Mouse (Mus musculus) right cerebral cortex, postnatal 36 days (tissue): ENCODE measurements at regions not wholly inside any gene's neighbourhood (a gene's known extent, or its start where the extent isn't known, plus 50 kb on each side); places are given as distances from the start of the nearest gene placed in this dataset.

Experiments
- DNase-seq, 2 experiments: peaks; one replicate each; pipeline ENCODE4 v3.0.0; 2022; ENCODE audit warnings: low spot score in 2 of 2, mixed read lengths in 1 of 2

DNA sequence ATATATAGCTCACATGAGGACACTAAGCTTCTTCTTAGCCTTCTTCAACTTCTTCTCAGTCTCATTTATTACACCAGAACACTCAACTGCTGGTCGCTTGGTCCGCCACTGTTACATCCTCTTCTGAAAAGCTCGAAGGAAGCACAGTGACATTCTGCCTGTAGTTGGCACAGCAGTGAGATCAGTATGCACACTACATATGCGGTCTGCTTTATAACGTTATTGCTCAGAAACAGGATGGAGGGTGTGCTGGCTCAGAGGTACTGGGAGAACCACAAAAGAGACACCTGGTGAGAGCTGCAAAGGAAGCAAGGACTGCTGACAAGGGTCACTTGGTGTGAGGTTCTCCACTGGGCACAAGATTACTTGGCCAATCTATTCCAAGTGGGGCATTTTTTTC lies 179.5 kb downstream of the Ets1 start:
- no peak for DNase-seq

DNA sequence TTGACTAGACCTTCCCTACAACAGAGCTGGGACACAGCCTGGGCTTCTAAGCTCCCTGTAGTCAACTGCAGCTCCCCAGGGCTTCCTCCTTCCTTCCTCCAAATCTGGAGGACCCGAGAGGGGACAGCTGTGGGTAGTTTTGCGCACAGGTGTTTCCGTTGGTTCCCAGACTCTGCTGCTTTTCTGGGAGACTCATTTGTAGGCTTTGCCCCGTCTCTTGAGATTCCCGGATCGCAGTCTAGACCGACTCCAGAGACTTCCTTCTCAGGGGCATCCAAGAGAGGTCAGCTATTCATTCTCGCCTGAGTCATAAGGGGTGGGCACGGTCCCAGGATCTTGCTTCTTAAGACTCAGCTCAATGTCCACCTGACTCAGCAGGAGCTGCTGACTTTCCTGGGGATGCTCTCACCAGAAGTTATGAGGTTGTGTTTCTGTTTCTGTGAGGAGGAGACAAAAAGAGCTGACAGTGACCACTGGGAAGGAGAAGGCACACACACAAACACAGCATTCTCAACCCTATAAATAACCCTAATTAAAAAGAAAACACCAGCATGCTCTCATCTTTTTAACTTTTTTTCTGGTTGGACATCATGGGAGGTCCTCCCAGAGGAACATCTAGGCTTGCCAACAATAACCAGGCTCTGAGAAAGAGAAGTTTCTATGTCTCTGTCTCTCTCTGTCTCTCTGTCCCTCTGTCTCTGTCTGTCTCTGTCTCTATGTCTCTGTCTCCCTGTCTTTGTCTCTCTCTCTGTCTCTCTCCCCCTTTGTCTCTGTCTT lies 180.8 kb downstream of the Ets1 start:
- no peak for DNase-seq

DNA sequence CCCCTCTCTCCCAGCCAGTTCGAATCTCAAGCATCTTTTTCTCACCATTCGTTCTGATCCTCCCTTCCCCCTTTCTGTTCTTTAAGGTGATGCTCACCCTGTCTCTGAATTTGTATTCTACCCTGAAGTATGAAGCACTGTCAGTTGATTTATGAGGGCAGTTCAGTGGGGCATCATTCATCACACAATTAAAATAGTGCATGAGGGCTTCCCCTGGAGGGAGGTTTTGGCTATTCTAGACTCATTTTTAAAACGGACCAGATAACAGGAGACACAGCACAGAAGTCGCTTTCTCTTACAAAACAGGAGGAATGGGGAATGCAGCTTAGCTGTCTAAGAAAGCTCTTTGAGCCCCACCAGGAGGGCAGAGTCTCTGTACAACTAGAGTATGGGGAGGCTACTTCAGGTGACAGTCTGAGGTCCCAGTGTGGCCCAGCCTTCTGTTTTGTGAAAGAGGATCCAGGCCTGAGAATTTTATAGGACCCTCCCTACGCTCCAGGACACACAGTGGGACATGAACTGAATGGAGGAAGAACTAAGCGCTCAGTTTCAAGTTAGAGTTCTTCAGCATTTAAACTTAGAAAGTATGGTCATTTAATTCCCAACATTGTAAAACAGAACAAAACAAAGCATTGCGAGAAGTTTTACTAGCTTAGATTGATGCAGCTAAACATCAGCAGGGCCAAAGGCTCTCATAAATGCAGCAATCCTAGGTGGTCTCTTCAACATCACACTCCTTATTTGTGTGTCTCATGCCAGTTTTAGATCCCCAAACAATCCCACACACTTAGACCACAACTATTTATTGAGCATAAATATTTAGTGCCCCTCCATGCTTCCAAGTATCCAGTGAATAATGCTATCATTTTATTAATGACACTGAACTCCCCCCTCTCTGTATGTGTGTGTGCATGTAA lies 181.7 kb downstream of the Ets1 start:
- no peak for DNase-seq

DNA sequence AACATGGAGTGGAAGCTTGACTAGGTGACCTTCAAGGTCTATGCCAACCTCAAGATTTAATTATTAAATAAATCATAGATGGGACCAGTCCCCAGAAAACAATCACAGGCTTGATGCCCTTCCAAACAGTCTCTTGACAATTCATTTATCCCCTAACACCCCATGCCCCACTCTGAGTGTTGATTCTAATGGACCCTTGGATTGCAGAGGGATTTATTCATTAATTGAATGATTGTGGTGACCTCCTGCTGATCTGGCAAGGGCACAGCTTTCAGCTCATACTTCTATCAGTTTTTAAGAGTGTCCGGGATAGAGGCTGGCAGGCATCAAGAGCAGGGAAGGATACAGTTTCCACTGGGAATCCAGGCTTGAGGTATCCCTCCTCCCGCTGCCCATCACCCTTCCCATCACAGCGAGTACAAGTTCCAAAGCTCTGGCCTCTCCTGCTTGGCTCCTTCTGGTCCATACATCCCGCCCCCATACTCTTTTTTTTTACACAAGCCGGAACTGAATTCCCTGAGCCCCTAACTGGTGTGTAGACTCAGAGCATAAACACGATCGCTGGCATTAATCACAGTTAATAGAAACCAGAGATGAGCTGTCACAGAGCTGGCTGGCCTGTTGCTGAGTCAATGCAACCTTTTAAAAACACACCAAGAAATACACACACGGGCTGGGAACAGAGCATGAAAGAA lies 187.6 kb downstream of the Ets1 start:
- no peak for DNase-seq

DNA sequence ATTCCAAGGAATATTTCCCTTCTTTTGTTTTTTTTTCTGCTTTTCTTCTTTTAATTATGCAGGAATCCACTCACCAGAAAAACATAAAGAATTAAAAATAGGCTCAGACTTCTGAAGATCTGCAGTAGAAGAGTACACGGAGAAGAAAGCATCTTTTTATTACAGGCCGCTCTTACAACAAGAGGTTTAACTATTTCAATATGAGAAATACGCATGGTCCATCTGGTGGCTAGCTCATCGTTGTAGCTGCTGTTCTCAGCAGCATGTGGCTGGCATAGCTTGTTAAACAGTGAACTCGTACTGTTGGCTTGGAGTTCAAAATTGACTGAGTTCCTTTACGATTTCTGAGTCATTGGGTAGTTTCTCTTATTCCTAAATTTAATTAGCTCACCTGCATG lies 188.1 kb downstream of the Ets1 start:
- DNase-seq = no peak

DNA sequence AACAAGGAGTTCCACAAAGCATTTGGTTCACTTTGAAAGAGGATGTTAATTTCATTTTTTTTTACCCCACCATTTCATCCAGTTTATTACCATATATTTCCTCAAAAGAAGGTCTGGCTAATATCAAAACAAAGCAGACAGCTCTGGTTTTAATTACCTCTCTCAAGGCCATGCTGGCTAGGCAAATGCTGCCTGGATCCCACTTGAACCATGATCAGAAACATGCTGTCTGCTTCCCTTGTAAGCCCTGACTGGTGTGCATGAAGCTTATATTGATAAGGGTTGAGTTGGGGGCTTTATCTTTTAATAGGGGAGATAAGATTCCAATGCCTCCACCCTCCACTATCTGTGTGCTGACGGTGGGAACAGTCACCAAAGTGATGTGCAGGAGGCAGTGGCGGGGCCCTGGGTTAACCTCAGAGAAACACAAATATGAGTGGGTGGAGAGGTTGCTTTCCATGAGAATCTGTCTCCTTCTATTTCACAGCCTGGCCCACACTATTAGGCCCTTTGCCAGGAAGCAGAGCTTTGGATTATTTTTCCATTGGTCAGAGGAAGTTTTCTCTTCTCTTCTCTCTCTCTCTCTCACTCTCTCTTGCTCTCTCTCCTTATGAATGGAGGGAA lies 194.4 kb downstream of the Ets1 start:
- no peak for DNase-seq

DNA sequence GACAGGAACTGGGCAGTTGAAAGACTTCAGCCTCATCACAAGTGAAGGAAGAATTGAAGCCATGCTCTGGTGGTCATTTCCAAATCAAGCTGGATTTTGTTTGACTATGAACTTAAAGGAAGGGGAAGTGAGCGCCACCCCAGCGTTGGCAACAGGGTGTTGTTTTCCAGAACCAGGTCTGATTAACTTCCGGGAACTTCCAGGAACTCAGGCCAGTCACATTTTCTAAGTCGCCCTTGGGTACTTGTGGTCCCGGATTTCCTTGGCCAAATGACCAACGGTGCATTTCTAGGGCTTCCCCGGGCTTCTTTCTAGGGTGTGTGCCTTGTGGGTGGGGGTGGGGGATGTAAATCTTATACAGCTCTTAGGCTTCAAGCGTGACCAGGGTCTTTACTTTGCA lies 197.4 kb downstream of the Ets1 start:
- no peak for DNase-seq

DNA sequence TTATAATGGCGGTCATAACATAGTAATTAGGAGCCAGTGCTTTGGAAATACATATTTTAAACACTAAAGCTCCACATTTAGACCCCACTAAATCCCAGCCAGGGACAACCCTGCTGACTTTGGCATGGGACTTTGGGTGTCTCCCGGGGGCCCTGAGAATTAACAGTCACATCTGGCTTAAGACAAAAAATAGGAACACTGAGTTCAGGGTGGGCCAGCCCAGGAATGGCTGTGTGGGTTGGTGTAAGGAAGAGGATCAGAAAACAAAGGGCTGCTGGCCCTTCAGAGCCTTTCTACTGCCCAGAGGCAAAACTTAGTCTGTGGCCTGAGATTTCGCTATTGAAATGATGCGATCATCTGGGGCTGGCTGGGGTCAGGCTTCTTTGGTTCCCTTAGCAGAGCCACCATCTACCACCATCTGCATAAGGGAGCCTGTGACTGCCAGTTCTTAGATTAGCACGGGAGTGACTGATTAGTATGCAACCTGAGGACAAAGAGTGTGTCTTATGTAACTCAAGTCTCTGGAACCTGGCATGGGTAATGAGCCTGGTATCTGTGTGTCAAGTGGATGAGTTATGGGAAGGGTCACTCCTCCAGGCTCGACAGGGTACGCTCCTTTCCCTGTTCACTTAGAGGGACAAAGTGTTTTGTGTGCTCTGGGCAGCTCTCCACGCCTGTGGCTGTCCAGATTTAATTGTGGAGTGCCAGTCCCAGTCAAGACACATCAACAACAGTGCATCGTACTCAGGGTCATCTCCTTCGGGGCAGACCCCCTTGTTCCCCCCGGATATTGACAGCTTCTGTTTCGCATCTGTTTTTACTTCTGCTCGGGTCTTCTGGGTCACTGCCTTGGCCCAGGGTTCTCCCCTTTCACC lies 199.0 kb downstream of the Ets1 start:
- DNase-seq = no peak

DNA sequence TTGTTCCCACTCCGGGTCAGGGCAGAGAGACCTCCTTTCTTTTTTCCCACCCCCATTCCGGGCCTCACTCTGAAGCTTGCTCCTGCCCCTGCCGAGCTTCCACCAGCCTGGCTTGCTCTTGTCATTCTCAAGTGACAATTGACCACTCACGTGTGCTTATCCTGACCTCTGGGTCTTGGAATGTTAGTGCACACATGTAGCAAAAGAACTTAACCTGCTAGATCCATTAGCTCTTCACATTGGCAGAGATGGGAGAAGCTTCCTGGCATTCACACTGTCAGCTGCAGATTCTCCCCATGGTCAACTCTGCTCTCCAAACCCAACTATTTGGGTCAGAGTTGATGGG lies 199.6 kb downstream of the Ets1 start:
- no peak for DNase-seq

DNA sequence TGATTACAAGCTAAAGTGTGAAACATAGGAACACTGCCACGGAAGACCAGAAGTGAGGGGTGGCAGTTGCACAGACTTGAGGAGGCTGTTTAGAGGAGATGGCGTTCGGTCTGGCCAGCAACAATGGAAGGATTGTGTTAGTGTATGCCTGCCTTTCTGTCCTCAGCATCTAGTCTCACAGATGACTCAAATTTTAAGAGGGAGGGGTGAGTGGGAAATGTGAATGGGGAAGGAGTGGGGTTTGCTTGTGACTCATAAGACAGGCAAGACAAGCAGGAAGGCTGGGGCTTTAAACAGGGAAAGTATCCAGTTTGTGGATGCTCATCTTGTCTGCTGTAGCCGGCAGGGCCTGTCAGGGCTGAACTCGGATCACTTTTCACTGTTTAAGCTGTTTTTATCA lies 200.3 kb downstream of the Ets1 start:
- no peak for DNase-seq

DNA sequence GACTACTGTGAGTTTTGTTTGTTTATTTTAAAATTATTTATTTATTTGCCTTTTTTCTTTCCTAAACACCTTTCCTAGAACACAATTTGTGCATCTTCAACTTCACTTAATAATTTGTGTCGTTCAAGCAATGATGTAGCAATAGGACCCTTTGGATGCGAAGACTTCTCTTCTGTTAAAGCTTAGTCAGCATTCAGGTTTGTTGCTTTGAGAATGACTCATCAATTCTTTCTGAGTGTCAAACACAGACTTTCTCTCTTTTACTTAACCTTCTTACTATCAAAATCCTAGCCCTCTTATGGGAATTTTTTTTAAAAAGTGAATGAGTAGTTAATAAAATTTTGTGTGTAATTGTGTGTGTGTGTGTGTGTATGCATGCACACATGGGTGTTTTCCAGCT lies 211.3 kb downstream of the Ets1 start:
- no peak for DNase-seq

DNA sequence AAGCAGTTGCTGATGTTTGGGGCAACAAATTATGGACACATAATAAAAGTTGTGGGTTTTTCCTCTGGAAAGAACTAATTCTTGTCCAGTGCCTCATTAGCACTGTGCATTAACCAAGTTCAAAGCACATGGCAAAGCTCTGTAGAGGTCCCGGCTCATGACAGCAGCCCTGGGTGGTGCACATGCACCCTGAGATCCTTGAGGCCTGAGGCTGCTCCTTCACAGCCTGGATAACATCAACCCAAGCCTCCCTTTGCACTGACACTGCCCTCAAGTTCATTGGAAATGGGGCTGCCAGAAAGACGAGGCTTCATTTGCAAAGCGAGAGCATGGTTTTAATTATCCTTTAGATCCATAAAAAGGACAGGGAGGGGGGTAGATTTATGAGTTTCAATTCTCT lies 216.3 kb downstream of the Ets1 start:
- no peak for DNase-seq

DNA sequence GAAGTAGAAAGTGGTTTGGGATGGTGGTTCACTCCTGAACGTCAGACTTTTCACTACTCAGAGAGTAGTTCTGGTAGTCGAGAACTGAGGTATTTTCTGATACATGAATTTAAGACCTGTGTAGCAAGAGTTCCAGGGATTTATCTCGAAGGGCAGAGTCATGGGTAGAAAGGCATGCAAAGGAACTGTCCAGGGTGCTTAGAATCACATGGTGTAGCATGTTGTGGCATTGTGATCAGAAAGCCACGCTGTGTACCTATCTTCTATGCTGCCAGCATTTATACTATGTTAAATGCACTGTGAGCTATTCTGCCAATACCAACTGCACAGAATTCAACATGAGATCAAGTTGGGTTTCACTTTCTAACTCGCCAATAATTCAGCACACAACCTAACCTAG lies 227.3 kb downstream of the Ets1 start:
- DNase-seq = no peak

DNA sequence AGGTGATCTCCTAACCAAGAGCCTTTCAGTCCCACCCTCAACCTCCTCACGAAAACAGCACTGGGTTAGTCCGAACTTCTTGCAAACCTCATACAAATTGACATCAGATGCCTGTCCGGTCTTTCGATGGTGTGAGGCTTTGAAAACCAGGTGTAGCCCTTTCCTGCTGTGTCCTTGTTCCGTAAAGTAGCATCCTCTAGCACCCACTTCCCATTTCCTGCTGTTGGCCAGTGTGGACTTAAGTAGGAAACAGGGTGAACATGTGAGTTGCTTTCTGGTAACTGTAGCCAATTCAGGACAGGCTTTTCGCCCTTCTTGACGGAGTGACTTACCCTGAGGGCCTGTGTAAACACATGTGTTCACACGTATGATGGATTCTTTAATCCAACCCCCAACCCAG lies 232.9 kb downstream of the Ets1 start:
- no peak for DNase-seq

DNA sequence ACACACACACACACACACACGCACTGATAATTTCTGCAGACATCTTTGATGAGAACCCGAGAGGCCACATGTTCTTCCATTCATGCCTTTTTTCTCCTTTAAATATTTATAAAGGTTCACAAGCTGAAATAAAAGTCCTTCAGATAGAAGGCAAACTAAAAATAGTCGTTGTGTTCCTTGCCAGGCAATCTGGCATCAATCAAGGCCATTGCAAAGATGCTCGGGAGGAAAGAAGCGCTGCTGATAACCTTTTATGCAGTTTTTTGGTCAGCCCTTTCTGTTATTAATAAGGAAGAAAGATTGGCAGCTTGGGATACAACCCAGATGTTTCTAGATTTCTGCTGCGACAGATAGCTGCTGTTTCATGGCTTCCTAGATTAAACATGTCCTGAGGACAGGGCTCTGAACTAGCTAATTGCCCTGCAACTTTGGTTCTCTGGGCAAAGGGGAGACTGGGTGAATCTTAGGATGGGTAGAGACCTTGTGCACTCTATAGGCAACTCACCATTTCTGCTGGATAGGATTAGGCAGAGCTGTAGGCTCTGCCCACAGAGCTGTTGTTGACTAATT lies 238.4 kb downstream of the Ets1 start:
- no peak for DNase-seq

DNA sequence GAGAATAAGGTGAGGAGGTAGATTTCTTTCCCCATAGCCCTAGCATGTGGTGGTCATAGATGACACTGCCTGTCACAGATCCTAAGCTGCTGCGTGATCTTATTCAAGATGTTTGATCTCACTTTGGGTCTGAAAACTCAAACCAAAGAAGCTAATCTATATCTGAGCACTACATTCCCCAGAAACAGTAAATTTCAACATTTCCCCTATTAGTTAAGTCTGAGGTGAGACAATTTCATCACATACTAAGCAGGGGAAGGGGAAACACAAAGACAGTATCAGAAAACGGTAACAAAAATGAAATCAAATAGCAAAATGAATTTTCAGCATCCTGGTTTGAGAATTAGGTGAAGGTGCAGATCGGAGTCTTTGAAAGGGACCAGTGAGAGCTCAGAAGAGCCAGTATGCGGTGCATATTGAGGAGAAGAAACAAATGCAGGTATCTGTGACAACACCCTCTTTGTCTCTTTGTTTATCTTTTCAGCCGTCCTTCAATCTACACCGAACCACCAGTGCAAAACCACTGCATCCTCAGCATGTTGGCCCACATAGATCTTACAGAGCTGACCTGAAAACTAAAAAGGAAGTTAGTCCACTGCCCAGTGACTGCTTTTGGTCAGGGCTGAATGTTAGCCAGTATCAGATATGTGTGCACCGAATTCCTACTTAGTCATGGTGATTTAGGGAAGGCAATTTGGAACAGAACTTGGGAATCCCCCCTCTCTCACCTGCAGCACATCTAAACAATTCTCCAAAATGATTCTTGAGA lies 247.0 kb downstream of the Ets1 start:
- DNase-seq = no peak

DNA sequence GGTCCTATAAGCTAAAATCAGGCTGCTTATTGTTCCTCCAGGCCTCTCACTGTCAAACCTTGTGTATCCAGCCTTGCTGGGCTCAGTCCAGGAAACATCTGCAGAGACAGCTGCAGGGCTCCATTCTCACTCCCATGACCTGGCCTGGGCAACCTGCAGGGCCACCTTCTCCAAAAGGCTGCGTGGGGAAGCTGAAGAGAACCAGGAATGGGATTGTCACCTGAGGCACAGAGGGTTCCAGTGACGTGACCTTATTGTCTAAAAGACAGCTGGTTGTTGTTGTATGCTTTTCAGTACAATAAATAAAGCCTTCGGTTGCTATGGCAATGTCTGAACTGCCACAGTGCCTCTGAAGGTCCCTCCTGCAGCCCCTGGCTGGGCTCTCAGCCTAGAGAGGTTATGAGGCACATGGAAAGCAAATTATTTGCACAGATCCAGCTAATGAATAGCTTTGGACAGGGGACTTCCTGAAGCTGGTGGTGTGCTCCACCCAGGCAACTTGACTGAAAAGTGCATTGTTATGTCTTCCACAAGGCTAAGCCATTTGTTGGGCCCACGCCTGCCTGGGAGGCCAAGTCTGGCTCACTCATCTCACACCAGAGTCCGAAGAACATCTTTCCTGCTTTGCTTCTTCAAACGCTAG lies 250.1 kb downstream of the Ets1 start:
- DNase-seq = no peak

DNA sequence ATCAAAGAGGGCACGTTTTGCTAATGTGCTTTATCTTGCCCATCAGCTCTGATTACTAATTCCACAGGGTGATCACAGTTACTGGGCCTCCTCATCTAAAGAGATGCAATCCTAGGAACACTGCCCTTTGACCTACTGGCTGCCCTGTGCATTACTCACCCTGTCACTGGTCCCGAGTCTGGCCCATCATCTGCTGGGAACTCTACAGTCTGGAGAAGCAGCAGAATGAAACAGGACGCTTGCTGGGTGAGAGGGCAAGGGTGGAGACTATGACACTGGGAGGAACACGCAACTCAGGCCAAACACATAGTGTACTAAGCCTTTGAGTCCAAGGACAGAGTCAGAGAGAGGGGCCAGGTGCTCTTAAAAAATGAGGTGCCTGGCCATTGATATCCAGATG lies 263.8 kb downstream of the Ets1 start:
- no peak for DNase-seq

DNA sequence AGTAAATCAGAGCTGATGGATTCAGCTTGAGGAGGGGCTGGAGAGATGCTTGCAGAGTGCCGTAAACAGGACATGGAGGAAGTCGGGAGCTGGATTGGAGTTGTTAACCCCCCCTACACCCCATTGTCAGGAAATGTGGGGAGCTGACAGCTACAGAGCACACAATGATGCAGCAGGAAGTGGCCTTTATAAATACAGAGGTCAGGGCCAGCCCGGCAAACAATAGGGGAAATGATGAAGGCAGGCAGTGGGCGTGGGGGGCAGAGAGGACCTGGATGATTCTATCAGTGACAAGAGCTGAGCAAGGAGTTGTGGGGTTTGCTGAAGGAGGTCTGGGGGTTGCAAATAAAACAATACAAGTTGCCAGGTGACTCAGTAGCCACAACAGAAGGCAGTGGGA lies 265.3 kb downstream of the Ets1 start:
- DNase-seq = no peak
